Mouse (Mus musculus) midbrain, embryonic 14.5 days (tissue): ENCODE data around the gene Wdr78. TPM values are rescaled to one million over a fixed set of nuclear protein-coding genes. Genes with fewer than 3 reads are reported as not detected.
A peak's percentile ranks its signal among the peaks of the same experiment; 100 is the strongest.

Experiments used
- ATAC-seq: fragments of 200-750 bp; cut with Nextera tagmentation; 2 replicates; pipeline ENCODE4 v1.8.0; 2017; ENCODE audit warnings: moderate number of reproducible peaks, moderate library complexity; ENCODE audit not compliant: low FRiP score, low TSS enrichment
- DNase-seq: peaks from one replicate; pipeline ENCODE4 v3.0.0-alpha.2; 2015
- H3K27ac ChIP-seq: fragments of 300-500 bp; sonication (generic); replicated peaks from 2 replicates; pipeline ENCODE4 v1.5.1; 2014; ENCODE audit warnings: mild to moderate bottlenecking, low read depth, low read length, moderate library complexity
- H3K27me3 ChIP-seq: fragments of 300-500 bp; sonication (generic); 2 replicates; pipeline ENCODE4 v1.6.1; 2014; ENCODE audit warnings: low read length, control low read depth, mixed read lengths; ENCODE audit not compliant: control insufficient read depth, insufficient read depth
- H3K36me3 ChIP-seq: fragments of 300-500 bp; sonication (generic); 2 replicates; pipeline ENCODE4 v1.6.1; 2014; ENCODE audit warnings: low read length, control low read depth; ENCODE audit not compliant: control insufficient read depth, insufficient read depth
- H3K4me1 ChIP-seq: fragments of 300-500 bp; sonication (generic); 2 replicates; pipeline ENCODE4 v1.6.1; 2014; ENCODE audit warnings: mild to moderate bottlenecking, antibody characterized with exemption, low read length, control low read depth; ENCODE audit not compliant: control insufficient read depth, insufficient read depth
- H3K4me2 ChIP-seq: fragments of 300-500 bp; sonication (generic); 2 replicates; pipeline ENCODE4 v1.6.1; 2014; ENCODE audit warnings: mild to moderate bottlenecking, low read length, moderate library complexity
- H3K4me3 ChIP-seq: fragments of 300-500 bp; sonication (generic); replicated peaks from 2 replicates; pipeline ENCODE4 v1.5.1; 2014; ENCODE audit warnings: low read depth, low read length
- H3K9ac ChIP-seq: fragments of 300-500 bp; sonication (generic); replicated peaks from 2 replicates; pipeline ENCODE4 v1.6.1; 2014; ENCODE audit warnings: mild to moderate bottlenecking, low read length, moderate library complexity
- H3K9me3 ChIP-seq: fragments of 300-500 bp; sonication (generic); 2 replicates; pipeline ENCODE4 v1.6.1; 2016; ENCODE audit warnings: low read length, control low read depth, mixed read lengths; ENCODE audit not compliant: control insufficient read depth
- WGBS: fragments of 180-500 bp; shearing (Covaris S2); extraction: QIAGEN DNeasy Blood & Tissue Kit; methylation state at CpG from one replicate; pipeline ENCODE4 v1.1.7; 2014; 5-methylcytosine and 5-hydroxymethylcytosine counted together
- polyA plus RNA-seq: library from polyadenylated mRNA; unstranded; fragments of >200 nt; fragmentation: Nextera tagmentation; extraction: Ambion mirVana; gene quantifications from 2 replicates; pipeline ENCODE4 v1.2.1, GENCODE M21; 2014

Gene Wdr78
- polyA plus RNA-seq, 1 experiment from 2014 or later = 5.3 TPM

- ATAC-seq (no peak), DNase-seq (no peak)
- Histone ChIP-seq H3K36me3 (no peaks in the 10 kb centered on the region), H3K27me3 (no peaks in the 10 kb centered on the region), H3K4me3 (no peak overlapping the region), H3K4me1 (no peaks in the 10 kb centered on the region), H3K4me2 (no peak overlapping the region), H3K9me3 (no peaks in the 10 kb centered on the region), H3K27ac (no peak overlapping the region), H3K9ac (no peak overlapping the region)
- 89% methylated on average over 14 of the region's 14 CpGs for WGBS
Observed at GRCm38 (mm10) chr4:103039103-103039837, 75.1 kb downstream of the Wdr78 start.

DNA sequence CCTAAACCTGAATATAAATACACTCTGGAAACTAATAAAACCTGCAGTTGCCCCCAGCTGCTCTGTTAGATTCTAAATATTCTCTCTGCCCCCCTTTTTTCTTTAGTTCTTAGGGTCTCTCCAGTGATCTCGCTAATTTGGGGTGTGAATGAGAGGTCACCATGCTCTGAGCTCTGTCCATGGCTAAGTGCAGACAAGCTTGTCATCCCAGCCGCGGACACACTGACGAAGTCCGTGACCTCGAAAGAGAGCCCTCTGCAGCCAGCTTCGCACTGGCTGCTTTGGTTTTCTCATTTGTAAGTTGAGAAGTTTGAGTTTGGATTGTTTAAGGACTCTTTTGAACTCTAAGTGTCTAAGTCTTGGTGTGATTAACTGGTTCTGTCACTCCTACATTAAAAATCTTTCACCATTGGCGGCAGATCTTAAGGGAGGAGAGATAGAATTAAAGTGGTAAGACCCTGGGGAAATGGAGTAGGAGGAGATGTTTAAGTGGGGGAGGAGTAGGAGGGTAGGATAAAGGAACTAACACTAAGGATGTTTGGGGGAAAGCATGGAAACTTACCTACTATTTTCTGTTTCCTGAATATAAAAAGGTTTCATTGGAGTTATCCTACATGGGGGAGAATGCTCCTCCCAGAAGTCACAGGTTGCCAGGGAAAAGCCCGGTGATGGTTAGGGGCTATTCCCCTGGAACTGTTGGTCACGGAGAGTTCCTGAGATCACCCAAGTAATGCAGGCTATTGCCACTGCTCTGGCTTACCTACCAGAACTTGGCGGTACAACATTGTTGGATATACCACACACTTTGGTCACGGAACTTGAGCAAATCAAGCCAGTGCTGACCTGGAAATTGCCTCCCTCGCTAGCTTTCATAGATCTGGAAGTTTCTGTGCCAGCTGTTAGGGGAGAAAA lies 85.9 kb downstream of the Wdr78 start:
- H3K9me3 ChIP-seq = no peaks in the 10 kb centered on the region
- no peak overlapping the region for H3K4me2 ChIP-seq
- ATAC-seq = no peak
- no peak overlapping the region for H3K27ac ChIP-seq
- H3K4me3 ChIP-seq = no peak overlapping the region
- 81% methylated on average over 13 of the region's 13 CpGs for WGBS
- no peak for DNase-seq
- no peaks in the 10 kb centered on the region for H3K36me3 ChIP-seq
- no peaks in the 10 kb centered on the region for H3K27me3 ChIP-seq
- no peaks in the 10 kb centered on the region for H3K4me1 ChIP-seq
- H3K9ac ChIP-seq = no peak overlapping the region

GRCm38 (mm10) chr4:103027745-103028144 lies 86.6 kb downstream of the Wdr78 start:
- Histone ChIP-seq H3K27me3 (no peaks in the 10 kb centered on the region), H3K4me3 (no peak overlapping the region), H3K4me1 (no peaks in the 10 kb centered on the region), H3K36me3 (no peaks in the 10 kb centered on the region), H3K9ac (no peak overlapping the region), H3K4me2 (no peak overlapping the region), H3K27ac (no peak overlapping the region), H3K9me3 (no peaks in the 10 kb centered on the region)
- no peak for ATAC-seq
- 90% methylated on average over 7 of the region's 7 CpGs for WGBS
- DNase-seq = no peak

GRCm38 (mm10) chr4:103026621-103027020 lies 87.7 kb downstream of the Wdr78 start, which contains the start of gene Insl5:
TSS of gene Insl5 (minus strand) at chr4:103026842.
- ATAC-seq = no peak
- no peaks in the 10 kb centered on the region for H3K36me3 ChIP-seq
- H3K9ac ChIP-seq = no peak within 1 kb of the TSS
- no peaks in the 10 kb centered on the region for H3K27me3 ChIP-seq
- H3K9me3 ChIP-seq = no peaks in the 10 kb centered on the region
- no peak for DNase-seq
- 91% methylated on average over 4 of the region's 4 CpGs for WGBS
- H3K27ac ChIP-seq = no peak within 1 kb of the TSS
- no peak within 1 kb of the TSS for H3K4me2 ChIP-seq
- H3K4me3 ChIP-seq = no peak within 1 kb of the TSS
- no peaks in the 10 kb centered on the region for H3K4me1 ChIP-seq

- Histone ChIP-seq H3K9ac (no peak overlapping the region), H3K27ac (no peak overlapping the region), H3K36me3 (no peaks in the 10 kb centered on the region), H3K4me1 (peaks cover 18% of the 10 kb centered on the region), H3K4me2 (peak overlapping the region; percentile 34), H3K9me3 (no peaks in the 10 kb centered on the region), H3K4me3 (no peak overlapping the region), H3K27me3 (no peaks in the 10 kb centered on the region)
- ATAC-seq = no peak
- DNase-seq = peak; percentile 51
- WGBS = 3% methylated on average over 4 of the region's 4 CpGs
Observed at GRCm38 (mm10) chr4:103013490-103013889, 100.9 kb downstream of the Wdr78 start.

- Histone ChIP-seq H3K4me2 (peak overlapping the region; percentile 33), H3K36me3 (no peaks in the 10 kb centered on the region), H3K27me3 (no peaks in the 10 kb centered on the region), H3K9ac (no peak overlapping the region), H3K4me3 (no peak overlapping the region), H3K27ac (peak overlapping the region; percentile 61), H3K4me1 (peaks cover 19% of the 10 kb centered on the region), H3K9me3 (no peaks in the 10 kb centered on the region)
- peak; percentile 73 for DNase-seq
- 30% methylated on average over 7 of the region's 7 CpGs for WGBS
- no peak for ATAC-seq
Observed at GRCm38 (mm10) chr4:103011823-103012222, 102.5 kb downstream of the Wdr78 start.

GRCm38 (mm10) chr4:103010734-103011133 lies 103.6 kb downstream of the Wdr78 start:
- peaks cover 25% of the 10 kb centered on the region for H3K4me1 ChIP-seq
- H3K4me2 ChIP-seq = no peak overlapping the region
- WGBS = 90% methylated on average over 4 of the region's 4 CpGs

DNA sequence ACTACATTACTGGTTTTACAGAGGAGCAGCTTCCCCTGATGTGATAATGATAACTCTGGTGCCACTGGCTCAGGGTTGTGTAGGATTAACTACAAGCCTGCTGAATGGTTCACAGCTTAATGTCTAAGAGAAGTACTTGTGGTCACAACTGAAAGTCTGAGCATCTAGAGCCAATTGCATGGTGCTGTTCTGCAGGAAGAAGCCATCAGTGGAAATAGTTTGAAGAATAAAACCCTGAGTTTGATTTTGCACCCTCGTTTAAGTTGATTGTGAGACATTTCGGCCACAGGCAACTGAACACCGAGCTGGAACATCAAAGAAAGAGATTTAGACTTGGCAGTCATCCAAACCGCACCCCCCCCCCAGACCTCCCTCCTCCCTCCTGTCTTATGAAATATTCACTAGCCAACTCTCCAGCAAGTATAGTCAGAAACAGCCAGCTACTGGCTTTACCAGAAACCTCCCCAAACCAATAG lies 107.4 kb downstream of the Wdr78 start:
- 5% methylated on average over 4 of the region's 4 CpGs for WGBS
- H3K4me3 ChIP-seq = no peak overlapping the region
- no peak overlapping the region for H3K9ac ChIP-seq
- no peaks in the 10 kb centered on the region for H3K36me3 ChIP-seq
- H3K4me1 ChIP-seq = peaks cover 16% of the 10 kb centered on the region; the same call in 1 of the 2 replicates
- 0 out of 2 replicates have a peak overlapping the region, but pooled peaks have one; percentile 10 for H3K27ac ChIP-seq
- DNase-seq (peak; percentile 80), ATAC-seq (peak; percentile 66; the same call in 1 of the 2 replicates)
- 0 out of 2 replicates have a peak overlapping the region, but pooled peaks have one; percentile 7 for H3K4me2 ChIP-seq
- H3K9me3 ChIP-seq = no peaks in the 10 kb centered on the region
- no peaks in the 10 kb centered on the region for H3K27me3 ChIP-seq

More at GRCm38 (mm10) chr4:103010734-103011133, 103.6 kb downstream of the Wdr78 start:
- Histone ChIP-seq H3K36me3 (no peaks in the 10 kb centered on the region), H3K9me3 (no peaks in the 10 kb centered on the region), H3K9ac (no peak overlapping the region), H3K27me3 (no peaks in the 10 kb centered on the region), H3K27ac (no peak overlapping the region), H3K4me3 (no peak overlapping the region)
- no peak for DNase-seq
- no peak for ATAC-seq
